Mouse (Mus musculus) intestine, embryonic 16.5 days (tissue): ENCODE data around the gene Tgfbi. TPM values are rescaled to one million over a fixed set of nuclear protein-coding genes. Genes with fewer than 3 reads are reported as not detected.

Source experiments
- ATAC-seq: fragments of 200-750 bp; cut with Nextera tagmentation; 2 replicates; pipeline ENCODE4 v1.8.0; 2017; ENCODE audit warnings: moderate TSS enrichment, moderate library complexity
- H3K27ac ChIP-seq: fragments of 300-500 bp; sonication (generic); 2 replicates; pipeline ENCODE4 v1.5.1; 2014; ENCODE audit warnings: mild to moderate bottlenecking, low read length
- H3K27me3 ChIP-seq: fragments of 300-500 bp; sonication (generic); replicated peaks from 2 replicates; pipeline ENCODE4 v1.6.1; 2014; ENCODE audit warnings: low read length, control low read depth, mixed read lengths; ENCODE audit not compliant: control insufficient read depth, insufficient read depth
- H3K36me3 ChIP-seq: fragments of 300-500 bp; sonication (generic); 2 replicates; pipeline ENCODE4 v1.6.1; 2014; ENCODE audit warnings: low read length, control low read depth; ENCODE audit not compliant: control insufficient read depth, insufficient read depth
- H3K4me1 ChIP-seq: fragments of 300-500 bp; sonication (generic); 2 replicates; pipeline ENCODE4 v1.6.1; 2014; ENCODE audit warnings: low read length, control low read depth, mixed read lengths; ENCODE audit not compliant: control insufficient read depth, insufficient read depth
- H3K4me2 ChIP-seq: fragments of 300-500 bp; sonication (generic); 2 replicates; pipeline ENCODE4 v1.6.1; 2014; ENCODE audit warnings: low read depth, low read length, control low read depth
- H3K4me3 ChIP-seq: fragments of 300-500 bp; sonication (generic); 2 replicates; pipeline ENCODE4 v1.5.1; 2014; ENCODE audit warnings: mild to moderate bottlenecking, low read length
- H3K9ac ChIP-seq: fragments of 300-500 bp; sonication (generic); 2 replicates; pipeline ENCODE4 v1.6.1; 2014; ENCODE audit warnings: low read depth, low read length
- H3K9me3 ChIP-seq: fragments of 300-500 bp; sonication (generic); 2 replicates; pipeline ENCODE4 v1.6.1; 2016; ENCODE audit warnings: low read length, control low read depth; ENCODE audit not compliant: control insufficient read depth
- WGBS: fragments of 180-500 bp; shearing (Covaris S2); extraction: QIAGEN DNeasy Blood & Tissue Kit; methylation state at CpG from one replicate; pipeline ENCODE4 v1.1.7; 2014; 5-methylcytosine and 5-hydroxymethylcytosine counted together
- polyA plus RNA-seq: library from polyadenylated mRNA; unstranded; fragments of >200 nt; fragmentation: Nextera tagmentation; extraction: Ambion mirVana; gene quantifications from 2 replicates; pipeline ENCODE4 v1.2.1, GENCODE M21; 2015

The Tgfbi gene
- polyA plus RNA-seq, 1 experiment from 2014 or later, result 124 TPM

DNA sequence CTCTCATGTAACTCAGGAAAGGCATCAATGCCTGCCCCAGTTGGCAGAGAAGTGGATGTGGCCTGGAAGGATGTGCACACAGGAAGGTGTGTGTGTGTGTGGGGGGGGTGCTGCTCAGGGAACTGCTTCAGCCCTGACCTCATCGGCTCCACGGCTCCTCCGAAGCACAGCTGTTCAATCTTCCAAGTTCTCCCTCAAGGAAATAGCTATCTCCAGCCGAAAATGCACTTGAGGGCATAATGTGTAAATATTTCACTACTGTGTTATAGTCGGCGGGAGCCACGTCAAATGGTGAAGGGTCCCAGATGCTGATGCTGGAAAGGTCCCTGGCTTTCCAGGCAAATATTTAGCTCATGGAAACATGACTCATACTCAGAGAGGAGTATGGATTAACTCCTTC lies 25.6 kb downstream of the Tgfbi start:
- peak; percentile 73 for ATAC-seq
- Histone ChIP-seq H3K4me2 (no peak overlapping the region), H3K27me3 (no peaks in the 10 kb centered on the region), H3K4me3 (no peak overlapping the region), H3K36me3 (0 out of 2 replicates have a peak, but pooled peaks cover 6% of the 10 kb centered on the region), H3K9me3 (no peaks in the 10 kb centered on the region), H3K27ac (peak overlapping the region; percentile 91), H3K4me1 (peaks cover 47% of the 10 kb centered on the region), H3K9ac (no peak overlapping the region)
- 16% methylated on average over 7 of the region's 7 CpGs for WGBS

DNA sequence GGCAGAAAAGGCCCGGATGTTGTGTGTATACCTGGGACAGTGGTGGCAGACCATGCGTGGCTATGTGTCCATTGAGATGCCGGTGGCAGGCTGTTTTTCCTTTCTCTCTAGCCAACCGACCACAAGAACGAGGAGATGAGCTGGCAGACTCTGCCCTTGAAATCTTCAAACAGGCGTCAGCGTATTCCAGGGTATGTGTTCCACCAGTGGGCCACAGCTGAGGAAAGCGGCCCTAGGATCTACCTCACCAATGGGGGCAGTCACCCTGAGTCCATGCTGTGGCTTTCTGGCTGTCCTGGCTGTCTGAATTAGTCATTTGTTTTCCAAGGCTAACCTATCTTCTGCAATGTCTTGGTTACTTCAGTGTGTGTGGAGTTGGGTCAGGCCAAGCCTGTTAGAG lies 27.7 kb downstream of the Tgfbi start:
- H3K27me3 ChIP-seq, result no peaks in the 10 kb centered on the region
- no peak overlapping the region for H3K9ac ChIP-seq
- no peak for ATAC-seq
- no peak overlapping the region for H3K4me3 ChIP-seq
- no peak overlapping the region for H3K27ac ChIP-seq
- WGBS, result 91% methylated on average over 8 of the region's 8 CpGs
- 0 out of 2 replicates have a peak, but pooled peaks cover 4% of the 10 kb centered on the region for H3K36me3 ChIP-seq
- no peak overlapping the region for H3K4me2 ChIP-seq
- H3K9me3 ChIP-seq, result no peaks in the 10 kb centered on the region
- peaks cover 26% of the 10 kb centered on the region for H3K4me1 ChIP-seq

DNA sequence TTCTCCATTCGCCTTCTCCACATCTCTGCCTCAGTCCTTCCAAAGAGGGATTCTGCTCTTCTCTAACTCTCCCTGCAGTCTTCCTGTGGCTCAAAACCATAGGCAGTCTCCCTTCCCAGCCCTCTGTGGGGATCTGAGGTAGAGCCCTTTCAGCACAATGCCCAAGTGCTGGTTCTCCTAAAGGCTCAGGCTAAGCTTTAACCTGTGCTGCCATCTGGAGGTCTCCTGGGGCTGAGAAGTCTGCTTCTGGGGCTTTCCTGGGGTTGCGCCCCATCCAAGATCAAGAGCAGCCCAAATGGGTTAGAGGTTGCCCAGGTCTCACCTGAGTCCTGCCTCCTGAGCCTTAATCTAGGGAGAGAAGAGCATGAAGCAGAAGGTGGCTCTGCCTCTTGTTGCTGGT lies 32.4 kb downstream of the Tgfbi start:
- ATAC-seq, result no peak
- Histone ChIP-seq H3K4me3 (no peak overlapping the region), H3K36me3 (0 out of 2 replicates have a peak, but pooled peaks cover 3% of the 10 kb centered on the region), H3K4me1 (peaks cover 6% of the 10 kb centered on the region; the same call in 1 of the 2 replicates), H3K27me3 (no peaks in the 10 kb centered on the region), H3K27ac (no peak overlapping the region), H3K4me2 (no peak overlapping the region), H3K9me3 (no peaks in the 10 kb centered on the region), H3K9ac (no peak overlapping the region)
- 86% methylated on average over 2 of the region's 2 CpGs for WGBS

DNA sequence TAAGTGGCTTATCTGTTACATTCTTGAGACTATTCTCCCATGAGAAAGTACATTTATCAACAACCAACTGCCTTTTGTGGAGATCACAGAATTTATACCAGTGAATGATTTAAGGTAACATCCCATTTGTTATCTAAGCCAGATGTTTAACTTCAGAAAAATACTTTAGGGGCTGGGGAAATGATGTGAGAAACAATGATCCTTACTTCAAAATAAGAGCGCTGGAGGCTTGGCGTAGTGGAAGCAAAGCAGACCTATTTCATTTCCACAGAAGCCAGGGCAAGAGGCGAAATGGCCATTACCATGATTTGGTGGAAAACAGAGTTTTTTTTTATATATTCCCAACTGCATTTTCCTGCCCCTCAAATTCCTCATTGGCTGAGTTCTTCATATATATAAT lies 34.7 kb downstream of the Tgfbi start:
- Histone ChIP-seq H3K27me3 (no peaks in the 10 kb centered on the region), H3K9ac (no peak overlapping the region), H3K36me3 (no peaks in the 10 kb centered on the region), H3K9me3 (no peaks in the 10 kb centered on the region), H3K4me3 (no peak overlapping the region), H3K27ac (no peak overlapping the region), H3K4me2 (no peak overlapping the region), H3K4me1 (peaks cover 16% of the 10 kb centered on the region)
- WGBS, result 59% methylated on average over 3 of the region's 3 CpGs
- no peak for ATAC-seq

DNA sequence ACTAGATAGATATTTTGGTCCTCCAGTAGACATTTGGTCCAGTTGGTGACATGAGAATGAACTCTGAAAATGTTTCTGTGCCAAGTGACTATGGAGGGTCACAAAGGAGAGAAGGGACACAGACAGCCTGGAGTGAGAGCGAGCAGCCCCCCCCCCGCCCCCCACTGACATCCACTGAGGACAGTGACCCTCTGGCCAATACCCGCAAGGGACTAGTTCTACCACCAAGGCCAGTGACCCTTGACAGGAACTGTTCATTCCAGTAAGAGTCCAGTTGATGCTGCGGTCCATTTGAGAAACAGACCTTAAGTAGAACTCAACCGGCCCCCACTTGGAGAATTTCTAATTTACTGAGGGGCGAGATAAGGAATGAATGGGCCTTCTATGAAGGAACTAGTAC lies 36.4 kb downstream of the Tgfbi start:
- 82% methylated on average over 6 of the region's 6 CpGs for WGBS
- no peak overlapping the region for H3K27ac ChIP-seq
- H3K9ac ChIP-seq, result no peak overlapping the region
- no peak overlapping the region for H3K4me2 ChIP-seq
- H3K4me3 ChIP-seq, result no peak overlapping the region
- no peaks in the 10 kb centered on the region for H3K36me3 ChIP-seq
- H3K9me3 ChIP-seq, result no peaks in the 10 kb centered on the region
- H3K4me1 ChIP-seq, result peaks cover 16% of the 10 kb centered on the region
- no peaks in the 10 kb centered on the region for H3K27me3 ChIP-seq
- ATAC-seq, result no peak

DNA sequence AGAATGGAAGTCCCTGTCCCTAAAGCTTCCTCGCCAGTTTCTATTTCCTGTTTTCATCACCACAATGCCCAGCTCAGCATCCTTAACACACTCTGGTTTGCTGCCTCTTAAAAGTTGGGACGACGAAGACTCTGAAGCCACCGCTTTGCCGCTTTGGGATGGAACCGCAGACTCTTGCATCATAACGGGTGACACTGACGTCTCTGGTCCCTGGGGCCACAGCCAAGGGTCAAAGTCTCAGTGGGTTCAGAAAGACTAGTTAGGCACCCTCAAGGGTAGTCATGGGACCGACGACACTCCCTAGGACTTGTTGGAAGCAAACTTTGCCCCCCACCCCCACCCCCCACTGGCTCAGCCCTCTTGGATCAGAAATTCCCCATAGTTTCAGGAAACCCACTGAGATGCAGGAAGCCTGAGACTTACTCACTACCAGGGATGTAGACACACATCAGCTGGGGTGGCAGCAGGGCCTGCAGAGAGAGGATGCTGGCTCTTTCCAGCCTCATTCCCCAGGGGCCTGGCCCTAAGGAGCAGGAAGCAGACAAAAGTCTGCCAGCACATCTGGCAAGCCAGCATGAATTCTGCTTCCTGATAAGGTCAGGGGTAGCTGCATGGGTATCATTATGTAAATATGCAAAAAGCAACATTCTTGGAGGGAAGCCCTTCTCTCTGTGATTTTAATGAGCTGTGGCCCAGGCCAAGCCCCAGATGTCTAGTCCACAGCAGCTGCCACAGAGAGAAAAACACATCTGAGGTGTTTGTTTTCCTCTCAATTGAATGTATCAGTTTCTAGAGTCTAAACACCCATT lies 38.5 kb downstream of the Tgfbi start:
- H3K27me3 ChIP-seq, result no peaks in the 10 kb centered on the region
- no peak overlapping the region for H3K9ac ChIP-seq
- peak; percentile 53 for ATAC-seq
- H3K36me3 ChIP-seq, result no peaks in the 10 kb centered on the region
- H3K27ac ChIP-seq, result peak overlapping the region; percentile 62
- no peak overlapping the region for H3K4me2 ChIP-seq
- H3K9me3 ChIP-seq, result no peaks in the 10 kb centered on the region
- peaks cover 16% of the 10 kb centered on the region for H3K4me1 ChIP-seq
- WGBS, result 76% methylated on average over 10 of the region's 10 CpGs
- H3K4me3 ChIP-seq, result no peak overlapping the region

DNA sequence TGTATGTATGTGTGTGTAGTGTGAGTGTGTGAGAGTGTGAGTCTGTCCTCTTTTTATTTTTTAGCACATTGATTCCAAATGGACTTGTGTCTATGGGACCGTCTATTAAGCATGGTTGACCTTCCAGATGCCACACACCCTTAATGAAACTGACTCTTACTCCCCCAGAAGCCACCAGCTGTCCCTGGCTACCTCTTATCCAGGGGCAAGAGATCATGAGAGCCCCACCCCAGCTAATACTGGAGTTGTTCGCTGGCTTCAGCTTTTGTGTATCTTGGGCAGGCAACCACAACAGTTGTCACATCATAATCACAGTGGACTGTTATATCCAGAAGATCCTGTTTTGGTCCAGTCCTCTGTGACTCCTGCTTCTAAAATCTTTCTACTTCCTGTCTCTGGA lies 40.7 kb downstream of the Tgfbi start:
- Histone ChIP-seq H3K4me3 (no peak overlapping the region), H3K36me3 (no peaks in the 10 kb centered on the region), H3K9ac (no peak overlapping the region), H3K27ac (no peak overlapping the region), H3K9me3 (no peaks in the 10 kb centered on the region), H3K4me1 (peaks cover 14% of the 10 kb centered on the region), H3K27me3 (no peaks in the 10 kb centered on the region), H3K4me2 (no peak overlapping the region)
- 88% methylated on average over 2 of the region's 2 CpGs for WGBS
- no peak for ATAC-seq

DNA sequence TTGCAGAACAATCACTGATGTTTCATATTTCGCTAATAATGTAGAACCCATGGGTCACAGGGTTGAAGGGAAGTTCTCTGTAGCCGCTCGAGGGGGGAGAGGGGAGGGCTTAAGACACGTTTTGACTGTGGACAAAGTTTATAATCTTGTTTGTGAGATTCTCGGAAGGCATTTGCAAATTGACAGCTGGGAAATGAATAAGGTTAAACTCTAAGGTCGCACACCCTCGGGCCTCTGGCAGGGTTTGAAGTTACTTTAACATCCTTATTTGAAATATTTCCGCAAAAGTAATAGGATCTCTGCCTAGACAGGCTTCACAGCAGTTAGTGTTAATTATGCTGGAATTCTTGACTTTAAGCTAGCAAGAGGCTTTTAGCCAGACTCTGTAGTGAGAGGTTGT lies 43.1 kb downstream of the Tgfbi start:
- peak overlapping the region; percentile 33; the same call in 1 of the 2 replicates for H3K27ac ChIP-seq
- H3K4me1 ChIP-seq, result peaks cover 12% of the 10 kb centered on the region
- H3K9me3 ChIP-seq, result no peaks in the 10 kb centered on the region
- no peaks in the 10 kb centered on the region for H3K27me3 ChIP-seq
- H3K4me3 ChIP-seq, result no peak overlapping the region
- ATAC-seq, result no peak
- H3K4me2 ChIP-seq, result no peak overlapping the region
- H3K36me3 ChIP-seq, result no peaks in the 10 kb centered on the region
- WGBS, result 40% methylated on average over 8 of the region's 8 CpGs
- H3K9ac ChIP-seq, result no peak overlapping the region

DNA sequence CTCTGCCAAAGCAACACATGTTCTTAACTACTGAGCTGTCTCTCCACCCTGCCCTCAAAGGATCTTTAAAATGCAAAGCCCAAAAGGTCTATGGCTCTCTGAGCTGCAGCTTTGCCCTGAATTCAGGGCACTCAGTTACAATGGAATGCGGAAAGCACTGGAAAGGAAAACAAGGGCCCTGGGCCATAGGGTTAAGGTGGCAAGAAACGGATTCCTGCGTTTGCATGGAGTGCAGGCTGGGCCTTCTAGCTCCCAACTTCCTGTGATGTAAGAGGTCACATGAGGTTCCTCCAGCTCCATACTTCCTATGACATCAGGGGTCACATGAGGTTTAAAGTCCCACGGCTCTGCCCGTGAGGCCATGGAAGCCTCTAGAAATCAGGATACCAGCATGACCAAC lies 44.9 kb downstream of the Tgfbi start:
- Histone ChIP-seq H3K4me2 (no peak overlapping the region), H3K27ac (no peak overlapping the region), H3K36me3 (no peaks in the 10 kb centered on the region), H3K9ac (no peak overlapping the region), H3K4me1 (0 out of 2 replicates have a peak, but pooled peaks cover 4% of the 10 kb centered on the region), H3K4me3 (no peak overlapping the region), H3K9me3 (no peaks in the 10 kb centered on the region), H3K27me3 (no peaks in the 10 kb centered on the region)
- no peak for ATAC-seq
- 87% methylated on average over 5 of the region's 5 CpGs for WGBS
